Mouse (Mus musculus) testis, postnatal 10 days (tissue): Measurements from ENCODE around the gene Zgrf1.

ENCODE experiments used
- DNase-seq: peaks from one replicate; pipeline ENCODE4 v3.0.0; 2021; ENCODE audit warnings: low spot score

Zgrf1 gene

GRCm38 (mm10) chr3:127558201-127558600 lies 4.9 kb downstream of the Zgrf1 start:
- DNase-seq = no peak

GRCm38 (mm10) chr3:127562974-127563373 lies 9.7 kb downstream of the Zgrf1 start:
- DNase-seq = no peak

DNA sequence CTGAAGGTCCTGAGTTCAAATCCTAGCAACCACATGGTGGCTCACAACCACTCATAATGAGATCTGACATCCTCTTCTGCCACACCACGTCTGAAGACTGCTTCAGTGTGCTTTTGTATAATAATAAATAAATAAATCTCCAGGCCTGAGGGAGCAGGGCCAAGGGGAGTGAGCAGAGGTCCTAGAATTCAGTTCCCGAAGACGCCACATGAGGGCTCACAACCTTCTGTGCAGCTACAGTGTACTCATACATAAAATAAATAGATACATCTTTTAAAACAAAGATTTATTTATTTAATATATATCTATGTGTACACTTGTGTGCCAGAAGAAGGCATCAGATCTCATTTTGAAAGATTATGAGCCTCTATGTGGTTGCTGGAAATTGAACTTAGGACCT lies 11.8 kb downstream of the Zgrf1 start:
- DNase-seq = no peak

- DNase-seq = peak; percentile 40
Observed at GRCm38 (mm10) chr3:127572557-127572956, 19.3 kb downstream of the Zgrf1 start.

GRCm38 (mm10) chr3:127597136-127597535 lies 43.8 kb downstream of the Zgrf1 start:
- no peak for DNase-seq

DNA sequence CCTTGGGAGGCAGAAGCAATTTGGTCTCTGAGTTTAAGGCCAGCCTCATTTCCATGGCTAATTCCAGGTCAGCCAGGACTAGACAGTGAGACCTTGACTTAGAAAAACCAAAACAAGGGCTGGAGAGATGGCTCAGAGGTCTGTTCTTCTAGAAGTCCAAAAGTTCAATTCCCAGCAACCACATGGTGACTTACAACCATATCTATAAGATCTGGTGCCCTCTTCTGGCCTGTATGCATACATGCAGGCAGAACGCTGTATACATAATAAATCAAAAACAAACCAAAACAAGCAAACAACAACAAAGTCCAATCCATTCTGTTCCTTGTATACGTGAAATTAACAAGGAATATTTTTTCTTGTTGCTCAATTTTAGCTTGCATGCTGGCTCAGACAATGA lies 54.8 kb downstream of the Zgrf1 start:
- no peak for DNase-seq

GRCm38 (mm10) chr3:127625296-127625695 lies 72.0 kb downstream of the Zgrf1 start:
- DNase-seq = peak; percentile 88

GRCm38 (mm10) chr3:127625701-127626399 lies 72.6 kb downstream of the Zgrf1 start:
- DNase-seq = no peak

DNA sequence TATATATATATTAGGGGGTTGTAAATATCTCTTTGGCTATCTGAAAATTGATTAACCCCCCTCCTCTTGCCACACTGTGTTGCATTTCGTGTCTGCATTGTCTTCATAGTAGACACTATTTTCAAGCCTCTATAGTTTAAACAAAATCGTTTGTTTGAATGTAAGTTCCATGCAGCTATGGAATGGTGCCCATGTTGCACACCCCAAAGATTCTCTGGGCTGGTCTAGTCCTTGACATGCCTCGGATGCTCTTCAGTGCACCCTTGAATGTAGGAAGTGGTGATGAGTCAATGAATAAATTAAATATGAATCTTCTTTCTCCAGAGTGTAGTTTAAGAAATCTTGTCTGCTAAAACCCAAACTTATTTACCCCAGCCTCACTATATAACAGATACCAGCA lies 73.2 kb downstream of the Zgrf1 start:
- DNase-seq = no peak

DNA sequence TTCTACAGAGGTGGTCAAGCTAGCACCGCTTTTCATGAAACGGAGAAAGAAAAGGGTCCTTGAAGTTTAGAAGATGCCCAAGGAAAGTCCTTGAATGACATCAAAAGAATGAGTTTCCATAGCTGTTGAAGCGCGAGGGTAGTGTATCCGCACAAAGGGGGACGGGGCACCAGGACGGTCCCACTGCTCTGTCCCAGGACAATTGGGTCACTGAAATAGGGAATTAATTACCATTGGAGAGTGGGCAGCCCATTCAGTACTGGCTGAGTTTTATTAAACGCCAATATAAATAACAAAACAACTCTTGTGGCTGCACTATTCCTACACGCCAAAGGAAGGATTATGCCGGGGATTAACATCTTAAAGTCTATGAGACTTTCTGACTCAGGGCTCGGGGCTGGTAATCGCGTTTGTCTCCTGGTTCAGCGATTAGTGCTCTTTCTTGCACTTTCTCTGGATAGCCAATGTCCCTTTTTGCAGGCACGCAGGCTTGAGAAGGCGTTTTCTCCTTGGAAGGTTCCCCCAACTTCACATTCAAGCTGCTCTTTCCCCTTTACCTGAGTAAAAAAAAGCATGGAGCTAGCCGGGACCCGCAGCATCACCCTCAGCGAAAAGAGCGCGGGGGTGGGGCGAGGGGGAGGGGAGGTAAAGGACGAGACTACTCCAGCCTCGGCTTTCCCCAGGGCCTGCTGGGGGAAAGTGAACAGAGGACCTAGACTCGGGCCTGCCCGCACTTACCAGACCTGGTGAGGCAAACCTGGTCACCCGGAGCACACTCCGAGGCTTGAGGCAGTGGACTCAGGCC lies 74.1 kb downstream of the Zgrf1 start:
- DNase-seq = no peak

DNA sequence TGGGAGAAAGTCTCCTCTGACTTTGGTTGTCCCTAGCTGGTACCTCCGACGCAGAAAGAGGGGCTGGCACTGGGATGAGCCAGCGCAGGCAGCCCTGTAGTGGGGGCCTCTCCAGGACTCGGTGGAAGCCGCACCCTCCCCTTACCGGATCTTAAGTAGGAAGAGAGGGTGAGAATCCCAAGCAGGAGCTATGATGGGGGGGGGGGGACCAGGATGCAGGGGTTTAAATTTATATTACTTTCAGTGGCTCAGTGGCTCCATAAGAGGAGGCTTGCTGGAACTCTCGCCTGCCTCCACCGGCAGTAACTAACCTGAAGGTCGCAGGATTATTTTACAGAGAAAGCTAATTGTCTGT lies 74.6 kb downstream of the Zgrf1 start:
- no peak for DNase-seq

- no peak for DNase-seq
Observed at GRCm38 (mm10) chr3:127628311-127629184, 75.3 kb downstream of the Zgrf1 start.

DNA sequence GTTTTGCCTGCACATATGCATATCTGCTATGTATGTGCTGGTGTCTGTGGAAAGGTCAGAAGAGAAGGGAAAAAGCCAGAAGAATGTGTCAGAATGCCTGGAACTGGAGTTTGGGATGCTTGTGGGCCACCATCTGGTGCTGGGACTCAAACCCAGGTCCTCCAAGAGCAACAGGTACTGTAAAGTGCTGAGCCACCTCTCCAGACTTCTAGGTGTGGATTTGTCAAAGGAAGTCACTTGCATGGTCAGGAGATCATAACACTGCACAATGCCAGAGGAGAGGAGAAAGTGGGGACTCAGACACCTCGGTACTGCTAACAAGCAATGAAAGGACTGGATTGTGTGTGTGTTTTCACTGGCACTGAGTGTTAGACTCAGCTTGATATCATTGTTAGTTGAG lies 76.9 kb downstream of the Zgrf1 start:
- DNase-seq = no peak

- no peak for DNase-seq
Observed at GRCm38 (mm10) chr3:127630735-127631372, 77.6 kb downstream of the Zgrf1 start.

DNA sequence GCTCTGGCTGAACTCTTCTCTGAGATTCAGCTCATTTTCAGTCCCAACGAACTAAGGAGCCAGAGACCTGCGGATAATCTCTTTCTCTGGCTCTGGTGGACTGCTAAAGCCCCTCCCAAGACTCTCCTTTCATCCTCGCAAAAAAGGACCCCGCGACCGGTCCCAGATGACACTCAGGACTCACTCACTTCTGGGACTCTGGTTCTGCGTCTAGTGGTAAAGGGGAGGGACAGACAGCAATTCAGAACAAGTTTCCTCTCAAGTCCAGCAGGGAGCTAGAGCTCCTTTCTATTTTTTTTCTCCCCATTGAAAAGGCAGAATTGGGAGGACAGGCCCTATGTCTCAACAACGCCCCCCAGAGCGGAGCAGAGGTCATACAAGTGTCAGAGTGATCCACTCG lies 78.3 kb downstream of the Zgrf1 start:
- DNase-seq = no peak

GRCm38 (mm10) chr3:127632531-127632930 lies 79.2 kb downstream of the Zgrf1 start:
- no peak for DNase-seq

- no peak for DNase-seq
Observed at GRCm38 (mm10) chr3:127633080-127634032, 80.1 kb downstream of the Zgrf1 start, which contains the start of gene Neurog2. Gene Neurog2, plus strand, starts transcription at chr3:127633135.

GRCm38 (mm10) chr3:127634101-127634983 lies 81.1 kb downstream of the Zgrf1 start:
- DNase-seq = peak; percentile 89

- DNase-seq = no peak
Observed at GRCm38 (mm10) chr3:127634984-127635349, 81.7 kb downstream of the Zgrf1 start.
